Mouse (Mus musculus) embryo, embryonic 11.5 days (tissue): ENCODE measurements at regions not wholly inside any gene's neighbourhood (a gene's known extent, or its start where the extent isn't known, plus 50 kb on each side); places are given as distances from the start of the nearest gene placed in this dataset.

Experiments used
- DNase-seq: peaks from one replicate; pipeline ENCODE4 v3.0.0-alpha.2; 2012; ENCODE audit warnings: low read depth, low spot score

DNA sequence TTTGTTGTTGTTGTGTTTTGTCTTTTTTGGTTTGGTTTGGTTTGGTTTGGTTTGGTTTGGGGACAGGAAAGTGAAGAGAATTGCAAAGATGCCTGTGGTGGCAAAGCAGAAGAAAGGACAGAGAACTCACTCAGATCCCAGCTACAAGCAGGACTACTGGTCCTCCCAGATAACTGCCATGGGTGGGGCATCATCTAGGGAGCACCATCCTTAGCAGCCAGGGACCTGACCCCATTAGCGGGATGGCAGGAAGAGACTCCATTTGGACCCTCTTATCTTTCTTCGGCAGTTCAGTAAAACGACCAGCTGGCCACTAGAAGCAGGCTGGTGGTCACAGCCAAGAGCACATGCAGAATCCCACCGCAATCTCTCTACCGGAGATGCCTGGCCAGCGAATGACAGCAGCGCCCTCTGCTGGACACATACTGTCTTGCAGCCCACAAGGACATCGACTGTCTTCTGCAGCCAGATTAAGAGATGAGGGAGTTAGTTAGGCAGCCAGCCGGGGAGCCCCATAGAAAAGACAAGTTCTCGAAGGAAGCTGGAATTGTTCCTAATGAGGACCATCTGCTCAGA lies 119.8 kb downstream of the Gm9195 start:
- DNase-seq: peak; percentile 75

DNA sequence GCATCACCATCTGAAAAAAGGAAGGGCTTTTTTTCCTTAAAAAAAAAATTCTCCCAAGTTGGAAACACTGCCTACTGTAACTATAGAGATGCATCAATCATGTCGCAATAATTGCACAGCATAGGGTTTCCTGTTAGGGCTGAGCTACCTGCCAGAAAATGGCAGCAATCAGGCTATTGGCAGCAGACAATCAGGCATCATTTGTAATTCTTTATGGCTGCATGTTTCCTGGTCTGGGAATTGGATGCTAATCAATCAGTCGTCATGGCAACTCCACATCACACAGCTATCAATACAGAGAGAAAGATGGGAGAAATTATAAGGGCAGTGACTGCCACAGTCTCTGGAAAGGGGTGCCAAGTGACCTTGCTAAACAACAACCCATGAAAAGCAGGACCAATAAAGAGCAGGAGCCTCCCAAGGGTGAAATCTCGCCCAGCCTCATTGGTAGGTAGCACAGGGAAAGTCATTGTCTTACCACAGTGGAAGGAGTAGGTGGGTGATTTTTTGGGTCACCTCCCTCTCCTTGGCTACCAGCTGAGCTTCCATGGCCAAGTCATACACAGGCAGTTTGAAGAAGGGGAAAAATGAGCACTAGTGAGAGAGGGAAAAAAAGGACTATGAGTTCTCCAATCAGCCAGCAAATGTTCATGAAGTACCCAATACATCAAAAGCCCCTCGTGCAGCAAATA lies 130.7 kb downstream of the Gm9195 start:
- DNase-seq: no peak

DNA sequence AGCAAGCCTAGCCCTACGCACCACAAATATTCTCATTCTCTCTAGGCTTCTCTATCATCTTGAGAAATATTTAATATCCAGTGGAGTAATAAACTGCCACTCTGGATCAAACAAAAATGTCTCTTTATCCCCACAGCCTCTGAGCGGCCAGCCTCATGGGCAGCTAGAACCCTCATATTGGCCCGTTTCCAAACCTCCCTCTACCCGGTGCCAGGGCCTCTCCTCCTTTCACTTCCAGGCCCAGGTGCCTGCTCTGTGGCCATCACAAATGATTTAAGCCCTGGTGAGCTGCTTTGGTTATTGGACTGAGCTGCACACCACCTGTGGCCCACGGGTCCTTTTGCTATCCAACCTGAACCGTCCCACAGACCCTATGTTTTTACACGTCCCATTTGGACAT lies 131.5 kb downstream of the Gm9195 start:
- no peak for DNase-seq

DNA sequence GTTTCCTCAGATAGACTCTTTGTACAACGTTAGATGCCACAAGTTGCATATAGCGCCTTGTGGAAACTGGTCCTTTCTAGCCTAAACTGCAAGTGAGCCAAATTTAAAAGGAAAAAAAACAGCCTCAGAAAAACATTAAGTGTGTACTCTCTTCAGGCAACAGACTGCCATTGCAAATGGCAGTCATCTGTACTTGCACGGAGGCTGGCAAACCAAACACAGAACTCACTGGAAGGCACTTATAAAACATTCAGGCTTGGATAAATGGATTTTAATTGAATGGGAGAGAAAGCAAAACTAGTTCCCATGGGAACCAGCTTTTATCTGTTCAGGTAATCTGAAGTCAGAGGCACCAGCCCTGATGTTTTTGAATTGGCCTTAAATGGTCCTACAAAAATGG lies 133.7 kb downstream of the Gm9195 start:
- no peak for DNase-seq

DNA sequence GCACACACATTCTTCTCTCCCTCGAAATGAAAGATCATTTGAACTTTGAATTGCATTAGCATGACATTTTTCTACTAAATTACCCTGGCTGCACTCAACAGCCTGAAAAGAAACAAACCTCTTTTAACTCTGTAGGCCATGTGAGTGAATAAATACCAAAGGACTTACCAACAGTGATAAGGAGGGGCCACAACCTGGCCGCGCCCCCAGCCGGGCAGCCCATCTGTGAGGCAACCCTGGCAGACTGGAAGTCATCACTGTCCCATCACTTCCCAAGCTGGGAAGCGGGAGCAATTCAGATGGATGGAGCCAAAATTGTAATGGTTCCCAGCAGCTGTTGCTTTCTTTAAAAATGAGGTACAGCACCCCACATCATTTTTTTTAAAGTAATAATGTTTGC lies 149.5 kb downstream of the Gm9195 start:
- no peak for DNase-seq

DNA sequence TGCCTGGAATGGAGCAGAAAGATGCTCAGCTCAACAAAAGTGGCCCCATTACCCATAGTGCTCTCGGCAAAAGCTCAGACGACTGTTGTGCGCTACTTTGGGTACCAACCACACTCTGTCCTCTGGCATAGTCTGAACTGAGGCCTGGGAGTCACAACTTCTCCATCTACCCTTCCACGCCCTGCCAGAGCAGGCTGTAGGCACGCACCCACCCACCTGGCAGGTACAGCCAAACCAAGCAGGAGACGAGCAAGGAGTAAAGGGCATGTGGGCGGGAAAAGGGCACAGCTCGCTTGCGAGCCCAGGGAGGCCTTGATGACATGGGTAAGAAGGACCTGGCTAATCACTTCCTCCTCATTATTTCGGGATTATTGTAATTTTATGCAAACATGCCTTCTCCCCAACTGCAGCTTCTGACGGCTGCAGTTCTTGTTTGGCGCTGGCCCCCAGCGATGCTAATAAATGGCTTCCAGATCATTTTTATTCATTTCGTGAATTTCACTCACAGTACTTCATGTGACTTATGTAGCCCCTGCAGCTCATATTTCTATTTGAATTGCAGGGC lies 150.0 kb downstream of the Gm9195 start:
- DNase-seq: no peak

DNA sequence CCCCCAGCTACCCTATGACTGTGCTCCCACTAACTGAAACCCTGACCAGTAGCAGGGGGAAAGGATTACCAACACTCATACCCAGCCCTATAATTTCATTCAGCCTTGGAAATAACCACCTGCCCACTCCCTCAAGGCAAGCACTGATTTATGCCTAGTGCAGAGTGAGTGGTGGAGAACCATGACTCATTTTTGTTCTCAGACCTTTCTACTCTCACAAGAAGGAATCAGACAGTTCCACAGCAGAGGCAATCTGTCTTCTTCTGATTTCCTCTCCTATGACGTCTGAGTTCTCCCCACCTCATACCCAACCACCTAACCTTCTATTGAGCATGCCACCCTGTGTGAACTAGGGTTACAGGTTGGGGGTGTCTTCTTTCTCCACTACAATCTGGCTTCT lies 153.6 kb downstream of the Gm9195 start:
- DNase-seq: no peak

DNA sequence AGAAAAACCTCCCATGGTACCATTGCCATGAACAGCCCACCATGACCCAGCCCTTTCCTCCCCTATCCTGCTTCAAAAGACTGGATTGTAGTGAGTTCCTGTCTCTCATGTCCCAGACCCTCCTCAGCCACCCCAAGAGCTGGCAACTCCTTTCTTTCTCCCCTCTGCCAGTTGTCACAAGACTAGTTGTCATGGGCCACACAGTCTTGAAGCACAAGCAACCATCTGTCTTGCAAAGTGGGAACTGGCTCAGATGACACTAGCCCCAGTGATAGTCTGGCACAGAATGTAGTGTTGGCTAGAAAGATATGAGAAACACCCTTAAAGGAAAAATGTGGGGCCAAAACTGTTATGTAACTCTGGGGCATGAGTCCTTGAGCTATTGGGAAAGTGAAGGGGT lies 187.8 kb downstream of the Gm9195 start:
- DNase-seq: no peak

DNA sequence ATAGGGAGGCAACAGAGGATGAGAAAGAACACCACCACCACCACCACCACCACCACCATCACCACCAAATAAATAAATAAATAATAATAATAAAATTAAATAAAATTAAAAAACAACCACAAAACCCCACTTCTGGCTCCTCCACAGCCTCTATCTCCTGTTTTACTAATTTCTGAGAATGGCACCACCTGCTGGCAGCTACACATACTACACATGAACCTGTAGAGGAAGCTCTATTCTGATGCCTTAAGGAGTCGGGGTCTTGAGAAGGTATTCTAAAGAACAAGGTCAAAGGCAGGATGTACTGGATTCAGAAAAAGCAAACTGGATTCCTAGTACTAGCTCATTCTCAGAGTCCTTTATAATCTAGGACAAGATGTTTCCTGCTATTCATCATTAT lies 191.6 kb downstream of the Gm9195 start:
- no peak for DNase-seq

DNA sequence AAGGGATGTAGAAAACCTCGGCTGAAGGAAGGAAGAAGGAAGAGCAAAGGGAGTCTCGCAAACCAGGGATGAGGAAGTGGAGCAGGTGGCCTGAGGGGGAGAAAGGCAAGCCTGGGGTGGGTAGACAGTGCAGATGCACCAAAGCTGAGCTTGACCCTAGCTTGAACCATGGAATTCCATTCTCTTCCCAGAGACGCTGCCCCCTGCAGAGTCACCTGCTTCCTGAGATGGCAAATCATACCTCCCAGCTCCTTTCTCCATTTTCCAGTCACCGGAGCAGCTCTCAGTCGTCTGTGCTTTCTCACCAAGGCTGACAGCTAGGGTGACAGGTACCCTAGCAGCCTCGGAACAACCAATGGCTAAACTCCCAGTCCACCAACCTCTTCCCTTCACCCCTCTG lies 197.0 kb downstream of the Gm9195 start:
- DNase-seq: no peak

DNA sequence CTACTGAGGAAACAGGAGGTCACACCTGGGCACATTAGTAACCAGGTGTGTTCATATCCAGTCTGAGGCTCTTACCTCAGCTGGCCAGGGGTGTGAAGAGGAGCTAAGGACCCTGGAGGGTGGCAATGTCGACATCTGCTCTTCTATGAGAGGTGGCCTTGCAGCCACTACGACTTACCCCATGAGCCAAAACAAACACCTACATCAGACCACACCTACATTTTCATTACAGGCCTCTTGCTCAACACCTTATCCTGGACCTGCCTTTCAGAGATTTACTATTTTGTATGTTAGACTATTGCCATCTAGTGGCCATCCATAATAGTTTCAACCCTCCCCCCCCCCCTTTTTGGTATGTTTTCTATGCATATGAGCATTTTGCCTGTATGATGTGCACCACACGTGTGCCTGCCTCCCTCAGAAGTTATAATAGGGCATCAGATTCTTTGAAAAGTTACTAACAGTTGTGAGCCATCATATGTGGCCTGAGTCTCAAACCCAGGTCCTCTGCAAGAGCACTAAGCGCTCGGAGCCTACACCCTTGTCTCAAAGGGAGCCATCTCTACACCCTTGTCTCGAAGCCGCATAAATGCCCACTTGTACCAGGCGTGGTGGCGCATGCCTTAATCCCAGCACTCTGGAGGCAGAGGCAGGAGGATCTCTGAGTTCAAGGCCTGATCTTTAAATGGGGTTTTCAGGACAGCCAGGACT lies 197.8 kb downstream of the Gm9195 start:
- no peak for DNase-seq

DNA sequence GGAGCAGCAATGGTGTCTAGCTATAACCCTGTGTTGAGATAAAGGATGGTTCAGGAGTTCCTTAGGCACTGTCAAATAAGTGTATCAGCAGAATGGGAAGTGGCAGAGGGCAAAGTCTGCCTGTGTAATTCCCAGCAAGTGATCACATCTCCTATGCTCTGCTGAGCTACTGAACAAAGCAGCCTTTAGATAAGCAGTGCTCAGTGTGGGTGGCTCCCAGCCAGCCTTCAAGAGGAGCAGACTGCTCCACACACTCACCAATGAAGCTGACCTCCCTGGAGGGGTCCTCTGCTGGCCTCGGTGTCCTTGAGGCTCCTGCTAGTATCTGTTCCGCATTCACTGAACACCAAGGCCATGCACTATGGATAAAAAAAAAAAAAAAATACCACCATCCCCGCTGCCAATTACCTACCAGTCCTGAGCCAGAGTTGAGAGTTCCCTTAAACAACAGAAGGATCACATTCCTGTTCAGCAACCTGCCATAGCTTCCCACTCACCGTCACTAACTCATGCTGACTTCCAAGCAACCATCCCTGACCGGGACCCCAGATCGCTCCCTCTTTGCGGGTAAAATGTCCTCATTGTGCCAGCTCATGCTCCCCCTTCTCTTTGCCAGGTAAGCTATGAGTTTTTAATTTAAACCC lies 198.9 kb downstream of the Gm9195 start:
- no peak for DNase-seq

DNA sequence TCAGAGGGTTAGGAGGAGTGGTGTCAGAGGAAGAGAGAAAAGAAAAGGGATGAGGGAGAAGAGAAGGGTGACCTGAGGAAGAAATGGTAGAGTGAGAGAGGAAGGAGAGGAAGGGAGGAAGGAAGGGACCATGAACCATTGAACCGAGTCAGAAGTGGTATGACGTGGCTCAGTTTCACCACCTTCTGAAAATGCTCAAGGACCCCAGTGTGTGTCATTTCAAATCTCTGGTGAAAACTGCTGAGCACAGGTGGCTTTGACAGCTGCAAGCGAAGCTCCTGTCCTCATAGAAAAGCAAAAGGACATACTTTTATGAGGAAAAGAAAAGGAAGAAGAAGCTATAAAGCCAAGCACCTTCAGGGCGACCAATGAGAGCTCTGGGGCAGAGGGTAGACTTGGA lies 214.3 kb downstream of the Gm9195 start:
- DNase-seq: no peak

DNA sequence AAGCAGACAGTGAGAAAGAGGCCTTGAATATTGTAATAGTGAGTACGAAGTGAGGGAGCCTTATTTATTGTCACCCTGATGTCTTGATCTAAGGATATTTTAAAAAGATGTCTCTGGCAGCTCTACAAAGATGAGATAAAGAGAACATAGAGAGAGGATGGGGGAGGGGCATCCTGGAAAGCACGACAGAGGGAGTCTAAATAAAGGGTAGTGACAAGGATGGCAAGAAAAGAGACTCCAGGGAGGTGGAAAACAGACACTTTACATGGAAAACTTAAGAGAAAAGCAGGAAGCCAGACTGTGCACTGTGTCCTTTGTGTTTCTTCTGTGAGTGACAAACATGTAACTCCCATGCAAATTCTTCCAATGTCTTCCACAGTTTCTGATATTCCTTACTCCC lies 232.4 kb downstream of the Gm9195 start:
- no peak for DNase-seq

DNA sequence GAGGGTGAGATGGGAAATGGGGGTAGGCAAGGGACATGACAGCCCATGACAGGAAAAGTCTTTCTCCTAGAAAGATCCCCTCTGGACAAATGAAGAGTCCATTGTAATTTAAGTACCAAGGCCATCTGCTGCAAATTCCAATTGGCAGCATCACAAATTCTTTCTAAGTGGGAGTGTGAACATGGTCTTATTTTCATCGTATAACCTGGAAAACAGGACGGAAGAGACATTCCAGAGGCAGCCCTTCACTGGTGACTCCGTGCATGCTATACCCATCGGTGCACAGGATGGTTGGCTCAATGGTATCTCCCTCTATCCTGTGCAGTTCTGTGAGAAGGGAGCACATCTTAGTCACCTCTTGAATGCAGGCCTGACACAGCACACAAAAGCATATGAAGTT lies 249.8 kb downstream of the Gm9195 start:
- DNase-seq: no peak

DNA sequence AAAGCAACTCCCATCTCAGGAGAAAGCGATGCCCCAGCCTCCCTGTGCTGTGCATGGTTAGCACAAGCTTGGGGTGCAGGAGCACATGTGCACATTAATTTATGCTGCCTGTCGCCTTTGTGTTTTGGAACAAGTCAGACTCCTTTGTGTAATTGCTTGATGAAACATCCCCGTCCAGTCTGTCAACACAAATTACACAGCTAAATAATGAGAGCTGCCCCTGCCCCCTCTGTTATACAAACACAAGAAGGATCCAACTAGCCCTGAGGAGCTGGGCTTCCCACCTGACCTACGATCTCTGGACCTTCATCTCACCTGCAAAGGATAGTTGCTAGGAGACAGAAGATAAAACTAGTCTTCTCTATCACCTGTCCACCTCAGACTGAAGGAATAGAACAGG lies 251.4 kb downstream of the Gm9195 start:
- DNase-seq: no peak

DNA sequence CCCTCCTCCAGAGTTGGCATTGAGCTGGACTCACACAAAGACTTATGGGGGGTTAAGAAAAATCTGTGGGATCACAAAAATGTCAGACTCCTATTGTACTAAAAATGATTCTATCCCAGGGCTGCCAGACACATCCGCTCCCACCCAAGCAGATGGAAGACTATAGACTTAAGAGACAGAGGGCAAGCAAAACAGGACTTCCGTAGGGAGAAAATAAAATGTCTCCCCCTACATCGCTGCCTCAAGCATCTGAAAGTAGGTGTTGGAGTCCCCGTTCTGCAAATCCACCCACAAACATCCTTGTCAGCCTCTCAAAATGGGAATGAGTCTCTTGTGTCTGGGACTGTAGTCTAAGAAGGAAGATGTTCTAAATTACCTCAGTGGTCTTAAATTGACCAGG lies 253.3 kb downstream of the Gm9195 start:
- DNase-seq: no peak

DNA sequence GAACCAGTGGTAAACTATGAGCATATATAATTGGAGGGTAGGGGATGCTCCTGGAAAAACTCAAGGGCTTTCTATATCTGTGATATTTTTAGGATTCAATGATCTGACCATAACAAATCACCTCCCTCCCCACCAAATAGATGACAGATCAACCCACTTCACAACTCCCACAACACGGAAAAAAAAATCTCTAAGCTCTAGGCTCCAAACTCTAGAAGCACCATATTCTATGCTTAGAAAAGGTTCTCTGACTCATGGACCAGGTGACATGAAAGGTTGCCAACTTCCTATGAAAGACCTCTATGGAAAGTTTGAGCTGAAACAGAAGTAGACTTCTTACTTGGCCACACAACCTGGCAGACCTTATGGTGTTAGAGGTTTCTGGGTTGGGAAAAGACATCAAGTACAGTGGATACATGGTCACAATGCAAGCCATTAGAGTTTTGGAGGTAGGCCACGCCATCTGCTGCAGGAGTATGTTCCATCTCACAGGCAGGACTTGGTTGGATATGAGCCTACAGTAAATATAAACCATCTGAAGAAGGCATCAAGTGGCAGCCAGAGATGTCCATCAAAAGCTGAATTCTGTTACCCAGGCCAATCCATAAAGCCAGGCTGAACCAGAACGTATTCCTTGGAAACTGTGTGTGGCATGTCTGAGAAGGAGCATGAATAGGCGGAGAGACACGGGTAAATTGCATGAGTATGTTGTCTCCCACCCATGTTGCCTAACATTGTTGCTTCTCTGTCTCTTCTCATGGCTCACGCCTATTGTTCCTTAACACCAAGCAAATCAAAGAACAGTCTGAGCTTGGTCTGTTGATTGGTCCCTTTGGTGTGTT lies 257.2 kb downstream of the Gm9195 start:
- DNase-seq: no peak

DNA sequence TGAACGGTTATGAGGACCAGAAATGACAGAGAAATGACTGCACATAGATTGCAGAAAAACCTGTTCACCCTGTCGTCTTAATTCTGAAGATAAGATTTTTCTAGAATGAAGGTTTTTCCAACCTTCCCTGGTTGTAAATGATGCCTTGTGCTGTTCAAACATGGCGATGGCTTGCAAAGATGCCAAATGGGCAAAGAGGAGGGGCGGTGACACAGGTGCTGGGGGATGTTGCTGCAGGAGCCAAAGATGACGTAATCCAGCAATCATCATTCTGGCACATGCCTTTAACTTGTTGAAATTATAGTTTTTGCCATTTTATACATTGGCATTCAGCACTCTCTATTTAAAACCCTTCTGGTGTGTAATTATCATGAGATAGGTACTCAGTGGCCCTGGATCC lies 263.8 kb downstream of the Gm9195 start:
- DNase-seq: no peak

DNA sequence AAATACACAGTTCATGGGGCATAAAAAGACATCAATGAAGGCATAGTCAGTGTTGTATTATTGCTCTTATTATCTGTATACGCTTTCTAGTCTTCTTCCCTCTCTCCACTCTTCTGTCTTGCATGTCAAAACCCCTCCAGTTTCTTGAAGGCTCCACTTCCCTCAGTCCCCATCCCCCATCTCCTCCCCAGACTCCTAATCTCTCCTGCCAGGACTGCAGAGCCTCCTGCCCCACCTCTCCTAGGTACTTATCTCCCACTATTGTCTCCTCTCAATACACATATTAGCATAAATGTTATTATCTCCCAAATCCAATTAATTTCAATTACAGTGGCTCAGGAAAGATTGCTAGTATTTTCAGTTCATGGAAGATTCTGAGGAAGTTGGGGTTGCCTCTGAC lies 264.2 kb downstream of the Gm9195 start:
- no peak for DNase-seq

DNA sequence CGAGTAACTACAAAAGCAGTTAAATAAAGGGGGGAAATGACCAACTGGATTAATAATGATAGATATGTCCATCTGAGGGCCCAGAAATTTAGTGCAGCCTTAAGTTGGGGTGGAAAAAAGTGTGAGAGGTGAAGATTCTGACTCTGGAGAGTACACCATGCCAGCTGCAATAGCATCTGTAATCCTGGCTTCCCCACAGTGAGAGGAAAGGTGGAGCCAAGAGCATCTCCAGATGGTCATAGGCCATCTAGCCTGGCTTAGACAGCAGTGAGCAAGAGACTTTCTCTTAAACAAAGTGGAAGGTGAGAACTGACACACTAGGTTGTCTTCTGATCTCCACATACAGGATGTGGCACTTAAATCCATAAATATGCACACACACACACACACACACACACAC lies 264.7 kb downstream of the Gm9195 start:
- DNase-seq: no peak

DNA sequence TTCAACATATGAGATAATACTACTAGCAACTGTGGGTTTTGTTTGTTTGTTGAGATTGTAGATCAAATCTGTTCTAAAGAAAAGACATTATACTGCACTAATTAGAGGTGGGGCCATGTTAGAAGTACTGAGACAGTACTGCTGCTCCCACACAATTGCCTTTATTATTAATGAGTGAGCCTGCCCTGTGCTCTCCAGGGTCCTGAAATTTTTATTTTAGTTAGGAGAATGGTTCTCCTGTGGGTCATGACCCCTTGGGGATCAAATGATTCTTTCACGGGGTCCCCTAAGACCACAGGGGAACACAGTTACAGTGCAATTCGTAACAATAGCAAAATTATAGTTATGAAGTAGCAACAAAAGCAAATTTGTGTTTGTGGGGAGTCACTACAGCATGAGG lies 268.8 kb downstream of the Gm9195 start:
- DNase-seq: no peak
